Mouse (Mus musculus) olfactory bulb, adult 2 months (tissue): ENCODE results near the gene Pcdh18.

Source experiments
- CTCF ChIP-seq: fragments of 200-500 bp; IDR thresholded peaks from 2 replicates; pipeline ENCODE4 v1.5.1; 2012; ENCODE audit warnings: low read depth, mild to moderate bottlenecking, low read length, moderate library complexity; ENCODE audit not compliant: insufficient read depth
- POLR2A ChIP-seq: fragments of 200-500 bp; IDR thresholded peaks from 2 replicates; pipeline ENCODE4 v1.6.1; 2012; ENCODE audit warnings: mild to moderate bottlenecking, low read depth, low read length, moderate library complexity; ENCODE audit not compliant: insufficient read depth

GRCm38 (mm10) chr3:49787719-49788118, 30.6 kb upstream of the Pcdh18 start:
- TF ChIP-seq CTCF (no peak), POLR2A (no peak)
